Mouse (Mus musculus): ENCODE measurements around the gene Cntfr.

The Cntfr gene

GRCm38 (mm10) chr4:41696930-41697841 is at the start of gene Cntfr:
Cntfr (minus strand) TSS chr4:41697089.
- DNase-seq (ENCODE audit: low spot score) = peak; percentile 64

GRCm38 (mm10) chr4:41745021-41745420 is 48.1 kb upstream of the Cntfr start:
- DNase-seq (ENCODE audit: low spot score) = no peak

DNA sequence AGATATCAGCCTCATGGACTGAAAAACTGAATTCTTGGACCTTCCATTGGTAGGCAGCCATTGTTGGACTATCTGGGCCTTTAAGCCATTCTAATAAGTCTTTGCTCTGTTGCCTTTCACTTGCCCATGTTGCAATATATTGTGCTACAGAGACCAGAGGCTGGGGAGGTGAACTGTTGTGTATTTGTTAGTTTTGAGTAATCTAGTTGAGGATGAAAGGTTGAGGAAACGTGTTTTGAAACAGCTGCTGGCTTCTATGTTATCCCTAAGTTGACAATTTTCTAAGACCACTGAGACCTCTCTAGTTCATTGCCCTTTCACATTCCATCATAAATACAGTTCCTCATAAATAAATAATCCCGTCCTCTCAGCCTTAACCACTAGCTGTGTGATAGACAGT is 47.2 kb upstream of the Cntfr start:
- no peak for DNase-seq (ENCODE audit: low spot score)

GRCm38 (mm10) chr4:41741158-41741560 is 44.3 kb upstream of the Cntfr start:
- DNase-seq (ENCODE audit: low spot score) = peak; percentile 82

DNA sequence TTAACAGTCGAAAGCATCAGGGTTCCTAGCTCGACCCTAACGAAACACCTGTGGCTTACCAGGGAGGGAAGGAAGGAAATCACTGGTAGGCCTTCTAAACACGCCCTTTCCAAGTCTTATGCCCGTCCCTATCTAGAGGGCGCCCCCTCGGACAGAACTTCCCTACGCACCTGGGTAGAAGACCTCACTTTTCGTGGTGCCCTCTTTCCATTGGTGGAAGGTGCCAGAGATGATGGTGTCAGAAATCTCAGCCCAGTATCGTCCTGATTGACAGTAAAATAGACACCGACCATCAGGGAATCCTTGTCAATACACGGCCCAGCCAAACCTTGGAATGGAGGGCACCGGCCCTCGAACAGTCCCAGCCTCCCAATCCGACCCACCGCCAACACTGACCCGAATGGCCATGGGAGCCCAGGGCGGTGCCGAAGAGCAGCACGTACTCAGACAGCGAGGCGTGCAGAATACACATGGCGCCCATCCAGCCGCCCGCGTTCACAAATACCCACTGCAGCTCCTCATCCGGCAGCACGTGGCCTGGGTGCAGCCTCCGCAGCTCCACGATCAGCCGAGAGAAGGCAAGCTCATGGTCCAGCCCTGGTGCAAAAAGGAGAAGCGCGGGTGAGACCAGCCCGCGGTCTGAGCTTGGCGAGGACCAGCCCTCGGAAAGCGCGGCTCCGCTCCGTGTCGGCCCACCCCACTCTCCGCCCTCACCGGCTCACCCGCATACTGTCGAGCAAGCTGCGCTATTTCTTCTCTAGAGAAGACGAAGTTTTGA is 43.7 kb upstream of the Cntfr start:
- no peak for DNase-seq (ENCODE audit: low spot score)

DNA sequence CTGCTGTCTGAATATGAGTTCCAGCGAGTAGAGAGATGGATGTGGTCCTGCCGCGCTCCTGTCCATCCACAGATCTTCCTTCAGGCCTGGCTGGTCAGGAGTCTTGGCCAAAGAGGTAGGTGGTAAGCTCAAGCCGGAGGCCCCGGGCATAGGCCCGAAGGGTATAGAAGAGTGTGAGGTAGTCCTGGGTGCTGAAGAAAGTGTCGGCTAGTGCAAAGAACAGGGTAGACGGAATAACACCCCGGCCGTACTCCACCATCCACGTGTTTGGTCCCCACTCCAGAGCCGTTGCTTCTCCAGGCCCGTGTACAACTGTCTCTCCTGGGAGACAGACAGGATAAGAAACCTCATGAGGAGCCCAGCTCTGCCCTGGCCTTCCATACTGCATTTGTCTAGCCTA is 42.4 kb upstream of the Cntfr start:
- DNase-seq (ENCODE audit: low spot score) = no peak

DNA sequence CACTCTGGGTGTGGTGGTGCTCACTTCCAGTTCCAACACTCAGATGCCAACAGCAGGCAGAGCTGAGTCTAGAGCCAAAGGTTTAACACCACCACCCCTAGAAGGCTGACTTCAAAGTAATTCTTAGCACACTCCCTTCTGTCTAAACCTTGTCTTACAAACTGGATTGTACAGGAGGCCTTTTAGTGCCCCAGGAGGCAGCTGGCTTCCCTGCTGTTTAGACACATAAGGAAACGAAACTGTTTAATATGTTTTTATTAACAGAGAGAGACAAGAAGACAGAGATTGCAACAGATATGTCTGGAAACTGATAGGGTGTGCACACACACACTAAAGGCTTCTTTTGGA is 41.3 kb upstream of the Cntfr start:
- no peak for DNase-seq (ENCODE audit: low spot score)

DNA sequence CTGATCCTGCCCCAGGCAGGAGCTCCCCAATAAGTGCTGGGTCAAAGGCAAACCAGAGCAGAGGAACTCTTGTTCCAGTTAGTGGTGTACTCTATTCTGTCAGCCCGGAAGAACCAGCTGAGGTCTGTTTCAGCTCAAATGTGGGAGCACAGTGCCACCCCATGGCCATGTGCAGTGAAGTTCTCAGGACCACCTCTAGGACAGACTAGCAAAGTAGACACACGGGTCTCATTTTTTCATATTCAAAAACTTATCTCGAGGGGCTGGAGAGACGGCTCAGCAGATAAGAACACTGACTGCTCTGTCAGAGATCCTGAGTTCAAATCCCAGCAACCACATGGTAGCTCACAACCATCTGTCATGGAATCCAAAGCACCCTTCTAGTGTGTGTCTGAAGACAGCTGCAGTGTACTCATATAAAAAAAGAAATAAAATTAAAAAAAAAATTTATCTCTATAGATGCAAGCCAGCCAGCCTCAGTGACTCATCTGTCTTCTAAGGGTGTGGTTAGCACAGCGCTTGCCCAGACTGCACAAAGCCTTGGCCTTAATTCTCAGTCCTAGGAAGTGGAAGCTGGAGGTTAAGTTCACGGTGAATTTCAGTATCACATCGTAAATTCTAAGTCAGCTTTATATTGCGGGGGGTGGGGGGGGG is 40.8 kb upstream of the Cntfr start:
- peak; percentile 78 for DNase-seq (ENCODE audit: low spot score)

GRCm38 (mm10) chr4:41731052-41731765 is 34.3 kb upstream of the Cntfr start, which contains the start of gene Arid3c:
Arid3c (minus strand) TSS chr4:41731142.
- DNase-seq (ENCODE audit: low spot score) = no peak

DNA sequence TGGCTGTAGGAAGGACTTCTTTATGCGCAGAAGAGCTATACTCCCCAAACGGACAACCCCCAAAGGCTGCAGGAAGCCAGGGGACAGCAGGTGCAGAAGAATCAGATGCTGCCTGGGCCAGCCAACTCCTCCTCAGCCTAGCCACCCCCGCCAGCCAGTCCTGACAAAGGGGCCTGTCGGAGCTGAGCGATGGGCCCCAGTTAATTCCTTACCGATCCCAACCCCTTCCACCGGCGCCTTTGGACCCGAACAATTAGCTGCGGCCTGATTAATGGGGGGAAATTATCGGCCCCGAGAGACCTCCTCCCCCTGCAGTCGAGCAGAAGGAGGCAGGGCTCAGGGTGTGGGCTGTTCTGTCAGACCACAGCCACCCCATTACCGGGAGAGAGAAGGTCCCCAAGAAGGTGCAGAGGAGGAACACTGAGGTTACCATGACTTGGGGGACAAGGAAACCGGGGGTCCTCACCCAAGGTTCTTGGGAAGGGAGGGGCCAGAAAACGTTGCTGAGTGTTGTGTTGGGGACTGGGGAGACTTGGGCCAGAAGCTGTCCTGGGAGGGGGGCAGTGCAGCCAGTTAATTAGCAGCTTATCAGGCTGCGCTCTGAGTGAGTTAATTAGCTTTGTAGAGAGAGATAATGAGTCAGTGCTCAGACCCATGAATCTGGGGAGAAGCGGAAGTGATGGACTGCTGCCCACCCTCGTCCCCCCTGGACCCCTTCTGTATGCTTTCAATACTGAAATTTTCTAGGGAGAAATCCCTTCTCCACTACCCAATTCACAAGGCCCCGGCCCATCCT is 30.1 kb upstream of the Cntfr start:
- no peak for DNase-seq (ENCODE audit: low spot score)

- DNase-seq (ENCODE audit: low spot score) = peak; percentile 93
These were observed 26.0 kb upstream of the Cntfr start, which contains the start of gene Dctn3 for GRCm38 (mm10) chr4:41722918-41723351. Dctn3 (minus strand) TSS chr4:41723170.

DNA sequence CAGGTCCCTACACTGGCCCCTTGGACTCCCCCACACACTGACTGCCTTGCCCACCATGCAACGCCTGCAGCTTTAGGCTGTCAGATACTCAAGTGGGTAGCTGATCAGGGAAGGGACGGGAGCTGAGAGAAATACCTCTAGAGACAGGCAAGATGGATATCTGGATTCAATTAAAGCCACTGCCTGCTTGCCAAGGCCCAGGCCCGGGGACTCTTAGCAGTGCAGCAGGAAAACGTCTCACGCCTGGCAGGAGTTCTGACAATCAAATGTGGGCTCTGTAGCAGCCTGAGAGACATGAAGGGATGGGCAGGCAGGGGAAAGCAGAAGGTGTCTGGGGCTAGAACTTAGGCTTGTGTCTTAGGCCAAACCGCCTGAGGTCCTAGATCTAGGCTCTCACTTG is 19.9 kb upstream of the Cntfr start:
- no peak for DNase-seq (ENCODE audit: low spot score)

DNA sequence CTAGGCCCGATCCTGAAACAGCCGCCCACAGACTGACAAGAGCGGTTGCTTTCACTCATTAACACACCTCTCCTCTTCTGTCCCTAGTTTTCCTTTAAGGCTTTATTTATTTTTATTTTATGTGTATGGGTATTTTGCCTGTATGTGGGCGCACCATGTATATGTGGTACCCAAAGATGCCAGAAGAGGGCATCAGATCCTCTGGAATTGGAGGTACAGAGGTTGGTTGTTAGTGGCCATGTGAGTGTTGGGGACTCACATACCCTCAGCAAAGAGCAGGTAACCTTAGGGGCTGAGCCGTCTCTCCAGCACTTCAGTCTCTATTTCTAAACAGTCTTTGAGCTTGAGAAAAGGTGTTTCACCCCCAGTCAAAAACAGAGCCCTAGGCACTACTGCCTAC is 18.7 kb upstream of the Cntfr start:
- no peak for DNase-seq (ENCODE audit: low spot score)

GRCm38 (mm10) chr4:41715082-41715481 is 18.2 kb upstream of the Cntfr start:
- DNase-seq (ENCODE audit: low spot score) = no peak

GRCm38 (mm10) chr4:41714276-41714675 is 17.4 kb upstream of the Cntfr start:
- DNase-seq (ENCODE audit: low spot score) = peak; percentile 64

- peak; percentile 65 for DNase-seq (ENCODE audit: low spot score)
These were observed 16.5 kb upstream of the Cntfr start, which contains the start of gene Rpp25l for GRCm38 (mm10) chr4:41713197-41714067. Rpp25l (minus strand) TSS chr4:41713534.

GRCm38 (mm10) chr4:41712421-41713196 is 15.7 kb upstream of the Cntfr start:
- no peak for DNase-seq (ENCODE audit: low spot score)

DNA sequence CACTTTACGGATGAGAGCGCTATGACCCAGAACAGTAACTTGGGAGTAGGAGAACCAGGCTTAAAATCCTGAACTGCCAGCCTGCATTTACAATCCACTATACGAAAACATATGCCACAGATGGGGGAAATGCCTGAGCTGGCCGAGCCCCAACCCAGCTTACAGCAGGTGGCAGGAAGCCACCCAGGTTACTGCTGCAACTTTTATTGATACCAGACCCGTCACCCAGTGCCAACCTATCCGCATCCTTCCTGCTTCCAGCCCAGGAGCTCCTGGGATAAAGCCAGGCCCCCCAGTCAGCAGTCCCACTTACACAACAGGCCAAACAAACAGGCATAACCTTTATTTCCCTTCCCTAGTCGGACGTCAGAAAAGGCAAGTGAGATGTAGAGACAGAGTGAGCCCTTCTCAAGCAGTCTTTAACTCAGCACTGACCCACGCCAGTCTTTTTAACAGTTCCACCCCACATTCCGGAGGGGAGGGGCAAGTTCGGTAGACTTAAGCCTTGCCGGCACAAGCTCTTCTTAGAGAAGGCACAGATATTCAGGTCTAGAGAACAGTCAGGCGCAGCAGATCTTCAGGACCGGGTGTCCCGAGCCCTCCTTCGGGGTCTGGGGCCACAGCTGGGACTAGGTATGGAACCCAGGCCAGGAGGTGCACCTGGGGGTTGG is 15.0 kb upstream of the Cntfr start:
- DNase-seq (ENCODE audit: low spot score) = no peak

DNA sequence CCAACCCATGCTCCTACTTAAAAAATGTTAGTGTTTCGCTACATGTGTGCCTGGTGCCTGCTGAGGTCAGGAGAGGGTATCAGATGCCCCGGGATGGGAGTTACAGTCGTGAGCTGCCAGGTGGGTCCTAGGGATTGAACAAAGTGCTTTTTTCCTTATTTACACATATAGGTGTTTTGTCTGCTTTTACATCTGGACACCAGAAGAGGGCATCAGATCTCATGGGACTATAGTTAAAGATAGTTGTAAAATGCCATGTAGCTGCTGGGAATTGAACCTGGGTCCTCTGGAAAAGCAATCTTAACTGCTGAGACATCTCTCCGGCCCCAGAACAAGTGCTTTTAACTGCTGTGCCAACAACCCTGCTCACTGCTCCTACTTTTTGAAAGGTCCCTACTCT is 13.3 kb upstream of the Cntfr start:
- no peak for DNase-seq (ENCODE audit: low spot score)
